Mouse (Mus musculus) frontal cortex, adult 2 months (tissue): ENCODE data around the gene Ifnab. TPM values are rescaled to one million over a fixed set of nuclear protein-coding genes. Genes with fewer than 3 reads are reported as not detected.

ENCODE experiments used
- DNase-seq, 2 experiments: peaks; one replicate each; pipeline ENCODE4 v3.0.0; 2022; ENCODE audit warnings: low spot score in 1 of 2; ENCODE audit errors: extremely low spot score in 1 of 2
- polyA plus RNA-seq: library from polyadenylated mRNA; depleted of rRNA; stranded (reverse); fragments of >200 nt; gene quantifications from 2 replicates; pipeline ENCODE4 v1.2.3, GENCODE M21; 2012; rRNA removed

The Ifnab gene
- polyA plus RNA-seq, 1 experiment: not detected

DNA sequence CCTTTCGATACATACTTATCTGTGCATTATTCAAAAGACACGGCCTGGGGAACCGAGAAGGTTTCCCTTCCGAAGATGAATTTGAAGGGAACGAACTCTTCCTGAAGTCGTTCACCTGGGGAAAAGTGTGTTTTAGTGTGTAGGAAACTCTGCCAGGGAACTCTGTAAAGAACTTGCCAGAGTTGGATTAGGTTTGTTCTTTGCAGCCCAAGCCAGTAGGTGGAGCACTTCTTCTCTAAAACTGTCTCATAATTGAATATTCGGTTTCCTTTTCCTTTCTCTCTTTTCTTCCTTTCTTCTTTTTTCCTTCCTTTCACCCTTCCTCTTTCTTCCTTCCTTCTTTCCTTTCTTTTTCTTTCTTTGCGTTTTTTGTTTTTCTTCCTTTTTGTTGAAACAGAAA is 10.8 kb downstream of the Ifnab start:
- DNase-seq: peak in 1 of 2 experiments; percentile 52

DNA sequence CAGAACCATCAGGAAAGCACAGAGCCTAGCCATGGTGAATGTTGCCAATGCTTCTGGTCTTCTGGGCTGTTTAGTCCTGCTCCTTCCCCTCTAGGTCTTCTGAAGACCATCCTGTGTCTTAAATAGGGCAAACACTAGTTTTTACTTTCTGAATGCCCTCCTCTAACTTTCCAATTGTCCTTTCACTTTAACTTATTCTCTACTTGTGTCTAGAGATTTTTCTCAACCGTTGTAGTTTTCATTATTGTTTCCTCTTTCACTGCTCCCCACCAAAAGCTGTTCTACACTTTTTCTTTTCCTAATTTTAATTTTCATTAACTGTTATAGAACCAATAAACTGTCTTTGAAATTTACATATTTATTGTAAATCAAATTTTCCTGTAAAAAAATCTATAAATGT is 14.3 kb downstream of the Ifnab start, which contains the start of gene Ifna16:
Ifna16 (minus strand) TSS at position 101 of the 400 bp plus-strand sequence.
- DNase-seq: no peak

- DNase-seq: no peak
Measured at GRCm38 (mm10) chr4:88655461-88655860, 35.7 kb downstream of the Ifnab start.

GRCm38 (mm10) chr4:88653644-88654043 is 37.5 kb downstream of the Ifnab start:
- no peak for DNase-seq

DNA sequence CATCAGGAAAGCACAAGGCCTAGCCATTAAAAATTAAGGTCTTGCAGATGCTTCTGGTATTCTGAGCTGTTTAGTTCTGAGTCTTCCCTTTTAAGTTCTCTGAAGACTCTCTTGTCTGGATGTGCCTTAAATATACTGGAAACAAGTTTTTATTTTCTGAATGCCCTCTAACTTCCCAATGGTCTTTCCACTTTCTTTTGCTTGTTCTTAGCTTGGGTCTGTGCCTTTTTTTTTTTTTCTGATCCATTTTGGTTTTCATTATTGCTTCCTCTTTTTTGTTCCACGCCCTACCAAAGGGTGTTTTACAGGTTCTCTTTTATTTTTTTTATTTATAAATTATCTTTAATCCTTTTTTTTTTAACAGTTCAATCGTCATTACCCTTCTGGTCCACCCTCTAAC is 46.8 kb downstream of the Ifnab start, which contains the start of gene Ifna13:
Ifna13 (minus strand) TSS at position 101 of the 400 bp plus-strand sequence.
- DNase-seq: no peak

GRCm38 (mm10) chr4:88642526-88642925 is 48.6 kb downstream of the Ifnab start:
- DNase-seq: no peak

GRCm38 (mm10) chr4:88641077-88641831 is 49.9 kb downstream of the Ifnab start:
- peak; percentile 22 to 93 for DNase-seq

DNA sequence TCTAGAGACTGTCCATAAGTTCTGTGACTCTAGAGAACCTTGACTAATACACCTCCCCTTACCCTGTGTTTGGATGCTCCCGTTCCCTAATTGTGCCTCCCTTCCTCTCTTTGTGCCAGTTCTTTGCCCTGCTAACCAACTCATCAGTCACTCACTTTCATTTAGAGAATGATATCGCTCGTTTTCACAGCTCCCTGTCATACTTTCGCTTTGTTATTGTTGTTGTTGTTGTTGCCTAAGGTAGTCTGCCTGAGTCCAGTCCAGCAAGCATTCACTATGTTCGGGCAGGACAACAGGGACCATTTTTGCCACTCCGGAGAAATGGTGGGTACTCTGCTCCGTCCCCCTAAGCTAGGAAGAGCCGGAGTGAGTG is 50.5 kb downstream of the Ifnab start:
- no peak for DNase-seq

Other genes with a start within 250 kb of the Ifnab start
- gene Ifnb1, start 168.6 kb downstream of the Ifnab start, polyA plus RNA-seq: not detected in 2 replicates
- not detected in 2 replicates for gene Ifna15, start 133.1 kb downstream of the Ifnab start, polyA plus RNA-seq
- not detected in 2 replicates for gene Ifna14, start 119.6 kb downstream of the Ifnab start, polyA plus RNA-seq
- not detected in 2 replicates for gene Ifna9, start 99.0 kb downstream of the Ifnab start, polyA plus RNA-seq
- gene Ifna12, start 88.0 kb downstream of the Ifnab start, polyA plus RNA-seq: not detected in 2 replicates
- not detected in 2 replicates for gene C87499, start 56.9 kb downstream of the Ifnab start, polyA plus RNA-seq
- gene Ifna13, start 46.9 kb downstream of the Ifnab start, polyA plus RNA-seq: not detected in 2 replicates
- not detected in 2 replicates for gene Ifna16, start 14.4 kb downstream of the Ifnab start, polyA plus RNA-seq
- not detected in 2 replicates for gene Ifna2, start 7.4 kb downstream of the Ifnab start, polyA plus RNA-seq
- 0.80 and 1.0 TPM in 2 replicates for gene Gm26566, start 30.4 kb upstream of the Ifnab start, polyA plus RNA-seq
- gene Klhl9, start 31.1 kb upstream of the Ifnab start, polyA plus RNA-seq: 43.0 and 47.0 TPM in 2 replicates
- not detected in 2 replicates for gene Gm13271, start 63.5 kb upstream of the Ifnab start, polyA plus RNA-seq
- gene Gm13283, start 68.8 kb upstream of the Ifnab start, polyA plus RNA-seq: not detected in 2 replicates
- gene Gm13290, start 82.5 kb upstream of the Ifnab start, polyA plus RNA-seq: not detected in 2 replicates
- not detected in 2 replicates for gene Gm13289, start 85.6 kb upstream of the Ifnab start, polyA plus RNA-seq
- gene Gm13272, start 88.5 kb upstream of the Ifnab start, polyA plus RNA-seq: not detected in 2 replicates
- gene Ifnz, start 90.8 kb upstream of the Ifnab start, polyA plus RNA-seq: not detected in 2 replicates
- not detected in 2 replicates for gene Gm13276, start 94.3 kb upstream of the Ifnab start, polyA plus RNA-seq
- not detected in 2 replicates for gene Gm13277, start 97.3 kb upstream of the Ifnab start, polyA plus RNA-seq
- not detected in 2 replicates for gene Gm13278, start 100.2 kb upstream of the Ifnab start, polyA plus RNA-seq
- gene Gm13275, start 103.1 kb upstream of the Ifnab start, polyA plus RNA-seq: not detected in 2 replicates
- gene Gm13279, start 106.0 kb upstream of the Ifnab start, polyA plus RNA-seq: not detected in 2 replicates
- gene Gm13285, start 108.3 kb upstream of the Ifnab start, polyA plus RNA-seq: not detected in 2 replicates
- gene Gm13287, start 111.9 kb upstream of the Ifnab start, polyA plus RNA-seq: not detected in 2 replicates
- not detected in 2 replicates for gene Gm13288, start 114.2 kb upstream of the Ifnab start, polyA plus RNA-seq
- gene Ifna7, start 124.9 kb upstream of the Ifnab start, polyA plus RNA-seq: not detected in 2 replicates
- gene Ifna11, start 128.6 kb upstream of the Ifnab start, polyA plus RNA-seq: not detected in 2 replicates
- not detected in 2 replicates for gene Ifna6, start 136.1 kb upstream of the Ifnab start, polyA plus RNA-seq
- gene Ifna5, start 144.2 kb upstream of the Ifnab start, polyA plus RNA-seq: not detected in 2 replicates
- gene Ifna4, start 150.5 kb upstream of the Ifnab start, polyA plus RNA-seq: not detected in 2 replicates
- gene Ifna1, start 158.7 kb upstream of the Ifnab start, polyA plus RNA-seq: not detected in 2 replicates
- gene Ifne, start 188.8 kb upstream of the Ifnab start, polyA plus RNA-seq: not detected in 2 replicates